Mouse (Mus musculus) 3T3-L1 (cell line): ENCODE data around the gene Igsf6.
"Not testable (repeated sequence)": the region's sequence is repeated elsewhere in the genome, so short reads cannot be mapped to it uniquely, and the experiment has no call there.

ENCODE experiments used
- DNase-seq: peaks from one replicate; pipeline ENCODE4 v3.0.0-alpha.2; 2015; ENCODE audit warnings: low read depth, low spot score

The Igsf6 gene

DNA sequence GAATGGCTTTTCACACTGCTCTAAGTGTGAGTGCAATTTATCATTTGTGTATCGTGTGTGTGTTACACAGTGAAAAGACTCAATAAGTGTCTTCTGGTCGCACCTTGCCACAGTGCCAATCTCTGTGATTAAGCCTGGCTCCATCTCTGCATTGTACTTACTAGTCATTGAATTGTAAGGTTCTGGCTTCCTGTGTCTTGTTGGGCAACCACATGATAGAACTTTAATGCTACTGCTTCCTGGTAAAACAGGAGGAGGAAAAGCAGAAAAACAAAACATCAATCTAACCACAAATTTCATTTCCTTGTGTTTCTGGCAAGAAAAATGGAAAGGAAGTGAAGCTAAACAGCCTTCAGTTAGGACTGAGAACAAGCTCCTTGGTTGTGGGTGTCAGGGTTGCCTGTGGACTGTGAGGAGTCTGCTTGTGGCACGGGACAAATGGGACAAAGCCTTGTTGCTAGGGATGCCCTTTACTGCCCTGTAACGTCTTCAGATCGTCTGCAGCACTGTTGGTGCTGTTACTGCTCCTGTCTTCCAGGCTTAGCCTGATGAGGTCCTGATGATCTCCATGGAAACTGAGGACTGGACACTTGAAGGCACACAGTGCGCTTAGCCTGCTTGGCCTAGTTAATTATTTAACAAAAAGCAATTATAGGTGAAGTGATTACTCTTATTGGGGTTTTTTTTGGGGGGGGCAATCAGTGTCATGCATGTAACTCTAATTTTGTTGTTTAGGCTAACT, 14.7 kb downstream of the Igsf6 start:
- no peak for DNase-seq

DNA sequence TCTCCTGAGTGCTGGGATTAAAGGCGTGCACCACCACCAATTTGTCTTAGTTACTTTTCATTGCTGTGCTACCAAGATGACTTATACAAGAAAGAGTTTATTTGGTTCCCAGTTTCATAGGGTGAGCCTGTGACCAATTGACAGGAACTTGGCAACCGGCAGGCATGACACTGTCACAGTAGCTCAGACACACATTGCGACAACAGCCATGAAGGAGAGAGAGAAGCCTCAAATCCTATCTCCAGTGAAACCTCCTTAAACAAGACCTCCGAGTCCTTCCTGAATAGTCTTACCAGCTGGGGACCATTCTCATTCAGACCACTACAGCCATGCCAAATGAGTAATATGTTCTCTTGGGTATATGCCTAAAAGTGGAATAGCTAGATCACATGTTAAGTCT, 21.3 kb downstream of the Igsf6 start:
- DNase-seq = no peak

- peak; percentile 19 for DNase-seq
These were observed 26.7 kb downstream of the Igsf6 start for GRCm38 (mm10) chr7:121047624-121048023.

GRCm38 (mm10) chr7:121045671-121046453, 28.5 kb downstream of the Igsf6 start:
- peak; percentile 55 for DNase-seq

DNA sequence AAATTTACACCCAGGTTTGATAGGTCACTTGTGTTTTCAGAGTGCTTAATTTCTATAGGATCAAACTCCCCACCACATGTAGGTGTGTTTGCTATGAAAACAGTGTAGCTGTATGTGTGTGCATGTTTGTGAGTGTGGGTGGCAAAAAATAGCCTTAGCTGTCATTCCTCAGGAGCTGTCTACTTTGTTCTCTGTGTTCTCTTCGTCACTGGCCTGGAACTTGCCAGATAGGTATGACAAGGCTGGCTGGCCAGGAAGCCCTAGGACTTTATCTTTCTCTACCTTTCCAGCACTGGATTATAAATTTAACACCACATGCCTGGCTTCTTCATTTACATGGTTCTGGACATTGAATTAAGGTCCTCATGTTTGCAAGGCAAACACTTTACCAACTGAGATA, 30.1 kb downstream of the Igsf6 start:
- DNase-seq = no peak

- DNase-seq = no peak
These were observed 30.9 kb downstream of the Igsf6 start for GRCm38 (mm10) chr7:121043510-121043909.

DNA sequence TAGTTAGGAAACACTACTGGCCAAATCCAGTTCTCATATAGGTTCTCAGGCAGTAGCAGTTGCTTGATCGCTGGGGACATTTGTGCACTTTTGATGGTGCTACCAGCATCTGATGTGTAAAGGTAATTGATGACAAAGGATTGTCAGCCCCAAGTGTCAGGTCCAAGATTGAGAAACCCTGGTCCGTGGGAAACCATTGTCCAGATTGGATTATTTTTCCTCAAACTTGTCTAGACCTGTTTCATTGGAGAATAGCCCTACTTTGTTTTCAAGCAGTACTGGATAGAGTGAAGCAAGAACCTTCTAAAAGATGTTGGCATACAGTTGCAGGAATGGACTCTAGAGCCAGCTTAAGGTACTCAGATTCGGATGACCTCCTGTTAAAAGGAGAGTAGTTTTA, 31.4 kb downstream of the Igsf6 start:
- DNase-seq = no peak

GRCm38 (mm10) chr7:121041989-121042388, 32.4 kb downstream of the Igsf6 start:
- no peak for DNase-seq

DNA sequence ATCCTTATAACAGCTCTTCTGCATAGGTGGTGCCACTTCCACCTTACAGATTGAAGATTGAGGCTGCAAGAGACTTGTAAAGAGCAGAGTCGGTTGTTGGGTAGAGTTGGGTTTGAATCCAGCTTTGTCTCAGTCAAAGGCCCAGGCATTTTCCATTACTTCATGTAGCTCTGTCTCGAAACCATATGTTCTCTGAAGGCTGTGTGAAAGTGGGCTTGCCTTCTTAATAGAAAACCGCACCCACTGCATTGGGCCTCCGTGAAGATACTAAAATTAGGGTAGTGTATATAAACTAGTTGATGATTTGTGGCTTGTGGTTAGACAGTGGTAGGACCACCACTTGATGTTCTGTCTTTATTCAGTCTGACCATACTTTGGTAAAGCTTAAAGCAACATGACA, 33.8 kb downstream of the Igsf6 start:
- no peak for DNase-seq

- peak; percentile 69 for DNase-seq
These were observed 39.1 kb downstream of the Igsf6 start for GRCm38 (mm10) chr7:121035161-121035721.

DNA sequence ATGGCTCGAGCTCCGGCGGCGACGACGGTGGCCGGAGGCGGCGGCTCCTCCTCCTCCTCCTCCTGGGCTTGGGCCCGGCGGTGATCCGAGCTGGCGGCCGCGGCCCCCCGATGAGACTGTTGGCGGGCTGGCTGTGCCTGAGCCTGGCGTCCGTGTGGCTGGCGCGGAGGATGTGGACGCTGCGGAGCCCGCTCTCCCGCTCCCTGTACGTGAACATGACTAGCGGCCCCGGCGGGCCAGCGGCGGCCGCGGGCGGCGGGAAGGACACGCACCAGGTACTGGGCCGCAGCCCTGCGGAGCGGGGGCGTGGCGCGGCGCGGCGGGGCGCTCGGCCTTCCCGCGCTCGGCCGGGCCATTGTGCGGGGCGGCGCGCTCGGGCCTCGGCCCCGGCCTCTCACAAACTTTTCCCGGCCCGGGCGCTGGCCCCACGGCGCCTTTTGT, 39.7 kb downstream of the Igsf6 start:
- DNase-seq = no peak

DNA sequence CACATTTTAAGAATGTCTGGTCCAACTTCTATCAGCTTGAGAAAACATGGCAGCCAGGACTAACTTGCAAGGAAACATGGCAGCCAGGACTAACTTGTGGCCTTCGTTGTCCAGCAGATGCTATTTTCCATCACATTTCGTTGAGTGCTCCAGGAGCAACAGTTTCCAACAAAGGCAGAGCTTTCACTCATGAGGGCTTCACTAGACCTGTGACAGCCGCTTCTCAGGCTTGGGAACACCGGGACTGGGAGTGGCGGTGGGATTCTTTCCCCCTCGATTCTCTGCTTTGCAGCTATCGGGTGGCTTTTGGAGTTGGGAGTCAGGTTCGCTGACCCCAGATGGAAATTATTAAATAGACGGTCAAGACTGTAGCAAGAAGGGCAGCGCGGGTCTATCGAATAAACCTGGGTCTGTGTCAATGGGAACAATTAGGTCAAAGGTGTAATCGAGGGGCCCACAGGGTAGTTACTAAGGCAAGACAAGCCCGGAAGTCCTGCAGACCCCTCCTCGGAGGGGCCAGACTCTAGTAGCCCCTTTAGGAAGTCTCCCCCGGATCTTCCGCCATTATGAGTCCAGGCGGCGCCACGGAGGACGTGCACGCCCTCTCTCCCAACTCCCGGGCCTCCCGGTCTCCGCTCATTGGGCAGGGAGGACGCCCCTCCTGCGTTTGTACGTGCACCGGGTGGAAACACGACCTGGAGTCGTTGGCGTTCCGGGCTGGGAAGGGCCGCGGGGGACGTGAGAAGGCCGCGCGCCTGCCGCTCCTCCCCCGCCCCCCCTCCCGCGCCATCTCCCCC, 40.3 kb downstream of the Igsf6 start, which contains the start of gene Mettl9:
TSS of gene Mettl9 (plus strand) at position 590 of the 797 bp plus-strand sequence.
- peak; percentile 85 for DNase-seq

GRCm38 (mm10) chr7:121029947-121030346, 44.4 kb downstream of the Igsf6 start:
- not testable (repeated sequence) for DNase-seq

DNA sequence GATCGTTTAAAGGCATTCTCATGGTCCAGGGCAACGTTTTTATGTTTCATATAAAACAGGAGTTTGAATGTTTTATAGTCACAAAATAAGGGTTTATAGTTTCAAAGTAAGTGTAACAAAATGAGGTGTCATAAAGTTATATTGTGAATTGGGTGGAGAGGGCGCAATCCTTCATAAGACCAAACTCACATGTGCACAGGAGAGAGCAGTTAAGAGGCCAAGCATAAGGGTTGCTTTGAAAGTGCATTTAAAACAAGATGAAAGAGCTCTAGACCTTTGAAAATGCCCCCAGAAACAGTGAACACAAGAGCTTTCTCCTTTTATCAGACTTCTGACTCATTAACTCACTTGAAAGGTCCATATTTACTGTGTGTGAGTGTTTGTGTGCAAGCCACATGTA, 48.1 kb downstream of the Igsf6 start:
- no peak for DNase-seq

DNA sequence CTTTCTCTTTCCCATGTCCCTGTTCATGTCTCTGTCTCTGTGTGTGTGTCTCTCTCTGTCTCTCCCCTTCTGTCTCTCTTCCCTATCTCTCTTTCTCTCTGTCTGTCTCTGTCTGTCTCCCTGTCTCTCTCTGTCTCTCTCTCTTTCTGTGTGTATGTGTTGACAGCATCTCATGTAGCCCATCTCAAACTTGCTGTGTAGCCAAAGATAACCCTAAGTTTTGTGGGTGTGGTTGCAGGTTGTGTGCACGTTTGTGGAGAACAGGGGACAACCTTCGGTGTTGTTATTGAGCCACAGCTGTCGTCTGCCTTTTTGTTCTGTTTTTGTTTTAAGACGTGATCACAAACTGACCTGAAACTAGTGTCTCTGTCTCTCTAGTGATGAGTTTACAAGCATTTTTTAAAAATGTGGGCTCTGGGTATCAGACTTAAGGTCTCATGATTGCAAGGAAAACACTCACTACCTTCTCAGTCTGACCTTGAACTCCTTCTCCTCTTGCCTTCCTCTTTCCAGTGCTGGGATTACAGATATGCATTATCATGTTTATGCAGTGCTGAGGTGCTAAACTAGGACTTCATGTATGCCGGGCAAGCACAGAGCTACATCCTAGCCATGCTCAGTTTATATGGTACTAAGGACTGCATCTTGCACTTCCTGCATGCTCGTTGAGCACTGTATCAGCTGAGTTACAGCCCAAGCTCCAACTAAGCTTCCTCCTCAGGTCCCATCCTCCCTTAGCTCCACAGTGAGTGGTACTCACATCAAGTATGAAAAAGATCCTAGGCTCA, 49.0 kb downstream of the Igsf6 start:
- DNase-seq = no peak

- no peak for DNase-seq
These were observed 54.1 kb downstream of the Igsf6 start for GRCm38 (mm10) chr7:121020277-121020676.

GRCm38 (mm10) chr7:121018778-121019177, 55.6 kb downstream of the Igsf6 start:
- DNase-seq = peak; percentile 46

- DNase-seq = no peak
These were observed 59.9 kb downstream of the Igsf6 start for GRCm38 (mm10) chr7:121014486-121014885.
